Mouse (Mus musculus): ENCODE data around the gene Pfn1.

DNA sequence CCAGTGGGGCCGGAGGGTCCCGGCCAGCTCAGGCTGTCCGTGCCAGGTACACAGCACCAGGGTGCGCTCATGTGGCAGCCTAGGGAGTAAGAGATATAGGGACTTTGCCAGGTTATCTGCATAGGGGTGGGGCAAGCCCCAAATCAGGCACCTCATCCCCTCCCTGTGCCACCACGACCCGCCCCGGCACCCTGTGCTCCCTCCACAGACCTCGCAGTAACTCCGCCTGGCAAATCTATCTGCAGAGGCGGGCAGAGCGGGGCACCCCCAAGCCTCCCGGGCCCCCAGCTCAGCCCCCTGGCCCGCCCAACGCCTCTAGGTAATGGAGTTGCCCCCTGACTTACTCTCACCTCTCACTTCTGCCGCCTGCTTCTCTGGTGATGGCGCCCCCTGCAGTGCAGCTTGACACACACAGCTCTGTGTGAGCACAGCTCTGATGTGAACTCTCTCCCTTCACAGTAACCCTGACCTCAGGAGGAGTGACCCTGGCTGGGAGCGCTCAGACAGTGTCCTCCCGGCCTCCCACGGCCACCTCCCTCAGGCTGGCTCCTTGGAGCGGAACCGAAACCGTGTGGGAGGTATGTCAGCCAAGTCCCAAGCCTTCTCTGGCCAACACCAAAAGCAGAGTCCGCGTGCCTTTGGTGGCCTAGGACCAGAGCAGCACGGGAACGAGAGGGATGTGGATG lies 45.9 kb downstream of the Pfn1 start:
- TF ChIP-seq POLR2A (IDR thresholded peaks at IDR 0.05; ENCODE audit: borderline replicate concordance, low read depth, low read length) (no peak), CTCF (IDR thresholded peaks at IDR 0.05; ENCODE audit: low read depth, low read length) (no peak; the same call in 1 of the 2 replicates)

Measured in bone marrow macrophage, adult 2 months (primary cell).